Mouse (Mus musculus): ENCODE measurements around the gene Vamp9. TPM values are rescaled to one million over a fixed set of nuclear protein-coding genes. Genes with fewer than 3 reads are reported as not detected.

The Vamp9 gene
- polyA plus RNA-seq (2012; rRNA removed; ENCODE audit: low replicate concordance): 0.46 TPM in 1 of 2 replicates, not detected in the other

GRCm38 (mm10) chr5:99906181-99906956 is at the start of gene Vamp9:
TSS of gene Vamp9 (plus strand) at chr5:99906254.

DNA sequence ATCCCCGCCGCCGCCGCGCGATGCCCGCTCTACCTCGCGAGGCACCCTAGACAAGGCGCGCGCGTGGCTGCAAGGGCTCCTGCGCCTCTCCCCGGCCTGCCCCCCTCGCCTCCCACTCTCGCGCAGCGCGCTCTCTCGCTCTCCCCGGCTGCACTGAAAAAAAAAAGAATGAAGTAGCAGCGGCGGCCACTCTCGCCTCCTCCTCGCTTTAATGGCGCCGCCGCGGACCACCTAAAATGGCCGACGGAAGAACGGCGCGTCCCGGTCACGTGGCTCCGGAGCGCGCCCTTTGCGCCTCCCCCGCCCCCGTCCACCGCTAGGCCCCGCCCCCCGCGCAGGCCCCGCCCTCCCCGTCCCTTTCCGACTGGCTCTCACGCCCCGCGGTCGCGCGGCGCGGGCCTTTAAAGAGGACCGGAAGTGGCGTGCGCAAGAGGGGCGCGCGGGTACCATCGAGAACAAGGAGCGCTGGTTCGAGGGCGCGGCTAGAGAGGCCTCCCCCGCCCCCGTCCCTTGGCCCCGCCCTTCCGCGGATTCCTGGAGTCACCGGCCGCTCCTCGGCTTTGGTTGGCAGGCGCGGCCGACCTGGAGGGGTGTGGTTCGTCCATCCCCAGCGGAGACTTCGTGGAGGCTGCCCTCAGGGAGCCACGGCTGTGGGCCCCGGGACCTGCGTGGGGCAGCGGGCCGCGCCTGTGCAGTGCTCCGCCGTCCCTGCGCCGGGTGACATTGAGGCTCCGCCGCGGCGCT is 72.8 kb downstream of the Vamp9 start, which contains the start of the genes Hnrnpd and 4930524J08Rik:
Gene Hnrnpd, minus strand, starts transcription at position 240 of the 744 bp plus-strand sequence.
Gene 4930524J08Rik, plus strand, starts transcription at position 363 of the 744 bp plus-strand sequence.

Other genes with a start within 250 kb of the Vamp9 start
- 1.7 and 4.9 TPM in 2 replicates for gene Rasgef1b, start 177.2 kb upstream of the Vamp9 start, polyA plus RNA-seq (2012; rRNA removed; ENCODE audit: low replicate concordance)
- 7.6 and 24.9 TPM in 2 replicates for gene Hnrnpd, start 72.7 kb downstream of the Vamp9 start, polyA plus RNA-seq (2012; rRNA removed; ENCODE audit: low replicate concordance)
- gene 4930524J08Rik, start 72.8 kb downstream of the Vamp9 start, polyA plus RNA-seq (2012; rRNA removed; ENCODE audit: low replicate concordance): 0.80 and 2.6 TPM in 2 replicates
- 41.5 and 93.7 TPM in 2 replicates for gene Hnrnpdl, start 133.4 kb downstream of the Vamp9 start, polyA plus RNA-seq (2012; rRNA removed; ENCODE audit: low replicate concordance)
- gene Enoph1, start 133.7 kb downstream of the Vamp9 start, polyA plus RNA-seq (2012; rRNA removed; ENCODE audit: low replicate concordance): 22.3 and 33.9 TPM in 2 replicates

Data from subcutaneous adipose tissue, adult 2 months (tissue).